Comparison of ENCODE assay signal across 12 mouse cellular contexts in genomic region chrX:56741428-56741827, GRCm38 (mm10).
"Had no signal": no experiment of that assay in that cellular context is flagged by ENCODE, and none has a peak within 500 bp of the region (broad histone marks: within the 10 kb centered on the region; RNA-seq: fewer than 3 reads in every experiment).

No protein-coding gene starts in this region.

- H3K36me3 ChIP-seq: limb, embryonic 10.5 days; liver, embryonic 13.5 days; neural tube, embryonic 15.5 days had no signal

- ATAC-seq: liver, postnatal 0 days had no signal

- H3K4me3 ChIP-seq: left cerebral cortex, adult 2 months; limb, embryonic 10.5 days; liver, embryonic 13.5 days; midbrain, embryonic 10.5 days; myocyte; neural tube, embryonic 15.5 days had no signal

- H3K4me1 ChIP-seq: liver, embryonic 13.5 days; neural tube, embryonic 15.5 days had no signal

- DNase-seq: kidney, adult 2 months; kidney, postnatal 25 days; liver, embryonic 13.5 days; liver, postnatal 0 days; midbrain, embryonic 14.5 days; right cerebral cortex, postnatal 14 days had no signal

- H3K27ac ChIP-seq: left cerebral cortex, adult 2 months; limb, embryonic 10.5 days; liver, embryonic 13.5 days; midbrain, embryonic 10.5 days; neural tube, embryonic 15.5 days; stomach, postnatal 0 days had no signal

- H3K4me2 ChIP-seq: liver, embryonic 13.5 days; neural tube, embryonic 15.5 days had no signal

- H3K27me3 ChIP-seq: liver, embryonic 13.5 days; neural tube, embryonic 15.5 days had no signal

- H3K9ac ChIP-seq: liver, embryonic 13.5 days; liver, postnatal 0 days; neural tube, embryonic 15.5 days had no signal

- H3K9me3 ChIP-seq: limb, embryonic 10.5 days; liver, embryonic 13.5 days; midbrain, embryonic 10.5 days; neural tube, embryonic 15.5 days had no signal
